Mouse (Mus musculus) bone marrow, adult 2 months (tissue): ENCODE measurements around the gene Bpifc.

Experiments
- CTCF ChIP-seq: fragments of 200-500 bp; IDR thresholded peaks from 2 replicates; pipeline ENCODE4 v1.5.1; 2011; ENCODE audit warnings: low read length, control low read depth; ENCODE audit not compliant: control insufficient read depth, insufficient read depth
- POLR2A ChIP-seq: fragments of 200-500 bp; IDR thresholded peaks from 2 replicates; pipeline ENCODE4 v1.6.1; 2011; ENCODE audit warnings: low read depth, mild to moderate bottlenecking, control low read depth, low read length, borderline replicate concordance; ENCODE audit not compliant: control insufficient read depth

GRCm38 (mm10) chr10:86044066-86044465 is 32.4 kb upstream of the Bpifc start:
- TF ChIP-seq CTCF, result no peak
- no peak for TF ChIP-seq POLR2A
